Mouse (Mus musculus) lung, postnatal 0 days (tissue): ENCODE measurements at regions not wholly inside any gene's neighbourhood (a gene's known extent, or its start where the extent isn't known, plus 50 kb on each side); places are given as distances from the start of the nearest gene placed in this dataset.

Source experiments
- ATAC-seq: fragments of 200-750 bp; cut with Nextera tagmentation; 2 replicates; pipeline ENCODE4 v1.8.0; 2017; ENCODE audit warnings: moderate library complexity
- DNase-seq: peaks from one replicate; pipeline ENCODE4 v3.0.0-alpha.2; 2016; ENCODE audit warnings: low spot score
- H3K27ac ChIP-seq: fragments of 300-500 bp; sonication (generic); 2 replicates; pipeline ENCODE4 v1.5.1; 2014; ENCODE audit warnings: antibody characterized with exemption, mild to moderate bottlenecking, low read length, mixed read lengths
- H3K27me3 ChIP-seq: fragments of 300-500 bp; sonication (generic); replicated peaks from 2 replicates; pipeline ENCODE4 v1.6.1; 2014; ENCODE audit warnings: low read length, mixed read lengths; ENCODE audit not compliant: insufficient read depth
- H3K36me3 ChIP-seq: fragments of 300-500 bp; sonication (generic); 2 replicates; pipeline ENCODE4 v1.6.1; 2014; ENCODE audit warnings: low read length, mixed read lengths; ENCODE audit not compliant: insufficient read depth
- H3K4me1 ChIP-seq: fragments of 300-500 bp; sonication (generic); 2 replicates; pipeline ENCODE4 v1.6.1; 2014; ENCODE audit warnings: antibody characterized with exemption, low read depth, low read length, mixed read lengths; ENCODE audit not compliant: insufficient read depth
- H3K4me2 ChIP-seq: fragments of 300-500 bp; sonication (generic); replicated peaks from 2 replicates; pipeline ENCODE4 v1.6.1; 2014; ENCODE audit warnings: low read depth, mild to moderate bottlenecking, low read length, moderate library complexity, mixed read lengths
- H3K4me3 ChIP-seq: fragments of 300-500 bp; sonication (generic); 2 replicates; pipeline ENCODE4 v1.5.1; 2014; ENCODE audit warnings: low read depth, low read length
- H3K9ac ChIP-seq: fragments of 300-500 bp; sonication (generic); replicated peaks from 2 replicates; pipeline ENCODE4 v1.6.1; 2014; ENCODE audit warnings: low read depth, mild to moderate bottlenecking
- H3K9me3 ChIP-seq: fragments of 300-500 bp; sonication (generic); 2 replicates; pipeline ENCODE4 v1.6.1; 2016; ENCODE audit warnings: low read length, mixed read lengths
- CTCF ChIP-seq: IDR thresholded peaks from 2 replicates; pipeline ENCODE4 v1.5.1; 2016; ENCODE audit warnings: antibody characterized with exemption, mild to moderate bottlenecking
- EP300 ChIP-seq: IDR thresholded peaks from 2 replicates; pipeline ENCODE4 v1.6.1; 2016; ENCODE audit warnings: antibody characterized with exemption, mild to moderate bottlenecking, control low read depth
- WGBS: fragments of 180-500 bp; shearing (Covaris S2); extraction: QIAGEN DNeasy Blood & Tissue Kit; methylation state at CpG from one replicate; pipeline ENCODE4 v1.1.7; 2014; 5-methylcytosine and 5-hydroxymethylcytosine counted together

DNA sequence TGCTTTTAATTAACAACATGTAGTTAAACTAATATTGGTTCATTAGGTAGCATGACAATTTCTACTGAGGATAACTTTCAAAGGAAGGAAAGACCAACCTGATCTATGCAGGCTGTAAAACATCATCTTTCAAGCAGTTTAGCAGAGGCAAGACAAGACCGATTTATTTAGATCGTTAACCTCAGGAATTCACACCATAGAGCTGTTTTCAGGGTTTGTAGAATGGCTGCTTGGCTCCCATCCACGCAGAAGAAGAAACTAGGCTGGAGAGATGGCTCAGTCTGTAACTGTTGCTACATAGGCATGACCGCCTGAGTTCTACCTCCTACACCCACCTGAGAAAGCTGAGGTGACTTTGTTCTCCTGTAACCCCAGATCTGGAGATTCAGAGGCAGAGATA, 353.6 kb downstream of the Nucb2 start:
- DNase-seq (no peak), ATAC-seq (no peak)
- Histone ChIP-seq H3K27me3 (no peaks in the 10 kb centered on the region), H3K4me1 (no peaks in the 10 kb centered on the region), H3K9ac (no peak overlapping the region), H3K36me3 (no peaks in the 10 kb centered on the region), H3K9me3 (no peaks in the 10 kb centered on the region), H3K4me2 (no peak overlapping the region), H3K4me3 (no peak overlapping the region), H3K27ac (no peak overlapping the region)
- TF ChIP-seq CTCF (no peak), EP300 (no peak)
- 75% methylated on average over 4 of the region's 4 CpGs for WGBS

DNA sequence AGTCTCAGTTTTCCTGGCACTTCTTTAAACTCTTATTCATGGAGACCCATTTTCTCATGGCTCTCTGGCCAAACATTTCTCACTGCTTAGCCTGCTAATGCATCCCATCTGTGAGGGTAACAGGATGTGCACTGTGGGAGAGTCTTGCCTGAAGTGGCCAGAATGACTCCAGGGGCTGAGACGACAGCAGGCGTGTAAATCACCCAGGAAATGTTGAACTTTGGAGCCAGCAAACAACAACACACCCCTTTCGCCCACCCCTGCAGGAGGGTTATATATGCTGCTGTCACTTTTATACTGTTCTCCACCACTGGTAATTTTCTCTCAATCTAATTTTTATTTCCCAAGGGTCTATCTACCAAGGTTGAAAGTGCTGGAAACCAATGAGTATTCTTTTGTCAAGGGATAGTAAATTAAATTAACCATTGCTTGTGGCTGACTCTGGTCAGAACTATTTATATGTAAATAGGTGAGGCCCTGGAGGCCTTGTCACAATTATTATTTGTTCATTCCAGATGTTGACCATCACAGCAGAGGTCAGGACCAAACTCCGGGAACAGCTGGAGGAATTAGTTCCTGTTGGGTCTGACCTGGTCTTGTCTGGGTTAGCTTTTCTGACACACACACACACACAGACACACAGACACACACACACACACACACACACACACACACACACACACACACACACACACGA, 378.2 kb downstream of the Nucb2 start:
- TF ChIP-seq CTCF (no peak), EP300 (no peak)
- DNase-seq, result no peak
- ATAC-seq, result no peak
- H3K27ac ChIP-seq, result no peak overlapping the region
- 65% methylated on average over 5 of the region's 5 CpGs for WGBS
- no peaks in the 10 kb centered on the region for H3K36me3 ChIP-seq
- no peak overlapping the region for H3K9ac ChIP-seq
- H3K4me3 ChIP-seq, result no peak overlapping the region
- H3K4me1 ChIP-seq, result no peaks in the 10 kb centered on the region
- H3K27me3 ChIP-seq, result no peaks in the 10 kb centered on the region
- H3K9me3 ChIP-seq, result no peaks in the 10 kb centered on the region
- H3K4me2 ChIP-seq, result no peak overlapping the region

DNA sequence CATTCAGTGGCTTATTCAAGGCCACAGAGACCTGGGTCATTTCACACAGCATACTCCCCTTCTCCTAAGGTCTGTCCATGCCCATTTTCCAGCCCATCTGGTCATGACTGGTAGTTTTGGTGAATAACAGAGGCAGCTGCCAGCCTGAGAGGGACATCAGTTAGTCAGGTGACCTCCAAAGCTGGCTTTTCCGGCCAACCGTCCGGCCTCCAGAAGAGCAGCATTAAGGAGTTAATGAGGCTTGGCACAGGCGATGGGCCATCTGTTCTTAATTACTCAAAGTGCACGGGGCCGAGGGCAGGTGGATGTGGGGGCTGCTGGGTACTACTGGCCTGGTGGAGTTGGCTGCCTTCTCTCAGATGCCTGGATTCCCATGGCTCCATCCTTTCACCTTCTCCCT, 389.7 kb downstream of the Nucb2 start:
- no peaks in the 10 kb centered on the region for H3K9me3 ChIP-seq
- WGBS, result 75% methylated on average over 6 of the region's 6 CpGs
- no peaks in the 10 kb centered on the region for H3K27me3 ChIP-seq
- H3K4me1 ChIP-seq, result no peaks in the 10 kb centered on the region
- no peak for DNase-seq
- H3K4me3 ChIP-seq, result no peak overlapping the region
- no peak overlapping the region for H3K9ac ChIP-seq
- TF ChIP-seq CTCF (no peak), EP300 (no peak)
- no peak overlapping the region for H3K27ac ChIP-seq
- H3K36me3 ChIP-seq, result no peaks in the 10 kb centered on the region
- ATAC-seq, result no peak
- no peak overlapping the region for H3K4me2 ChIP-seq

DNA sequence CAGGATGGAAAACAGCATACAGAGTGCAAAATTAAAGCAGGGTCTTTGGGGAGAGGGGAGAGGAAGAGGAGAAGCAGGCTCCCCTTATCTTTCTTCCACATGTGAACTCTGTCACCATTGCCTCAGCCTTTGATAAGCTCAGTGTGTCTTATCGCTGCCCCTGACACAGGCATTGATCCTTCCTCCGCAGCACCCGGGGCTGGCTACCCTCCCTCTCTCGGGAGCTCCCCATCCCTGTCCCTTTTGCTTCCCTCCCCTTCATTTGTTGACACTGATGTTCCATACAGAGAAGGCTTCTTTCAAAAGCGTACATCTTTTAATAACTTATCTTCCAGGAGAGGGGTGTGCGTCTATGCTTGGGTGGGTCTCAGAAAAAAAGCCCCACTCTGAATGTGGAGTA, 411.6 kb downstream of the Nucb2 start:
- WGBS, result 24% methylated on average over 6 of the region's 6 CpGs
- no peaks in the 10 kb centered on the region for H3K27me3 ChIP-seq
- H3K4me2 ChIP-seq, result no peak overlapping the region
- no peak overlapping the region for H3K9ac ChIP-seq
- no peaks in the 10 kb centered on the region for H3K4me1 ChIP-seq
- no peak overlapping the region for H3K27ac ChIP-seq
- DNase-seq, result no peak
- no peaks in the 10 kb centered on the region for H3K9me3 ChIP-seq
- no peaks in the 10 kb centered on the region for H3K36me3 ChIP-seq
- no peak for TF ChIP-seq EP300
- TF ChIP-seq CTCF, result no peak
- ATAC-seq, result no peak
- H3K4me3 ChIP-seq, result no peak overlapping the region

DNA sequence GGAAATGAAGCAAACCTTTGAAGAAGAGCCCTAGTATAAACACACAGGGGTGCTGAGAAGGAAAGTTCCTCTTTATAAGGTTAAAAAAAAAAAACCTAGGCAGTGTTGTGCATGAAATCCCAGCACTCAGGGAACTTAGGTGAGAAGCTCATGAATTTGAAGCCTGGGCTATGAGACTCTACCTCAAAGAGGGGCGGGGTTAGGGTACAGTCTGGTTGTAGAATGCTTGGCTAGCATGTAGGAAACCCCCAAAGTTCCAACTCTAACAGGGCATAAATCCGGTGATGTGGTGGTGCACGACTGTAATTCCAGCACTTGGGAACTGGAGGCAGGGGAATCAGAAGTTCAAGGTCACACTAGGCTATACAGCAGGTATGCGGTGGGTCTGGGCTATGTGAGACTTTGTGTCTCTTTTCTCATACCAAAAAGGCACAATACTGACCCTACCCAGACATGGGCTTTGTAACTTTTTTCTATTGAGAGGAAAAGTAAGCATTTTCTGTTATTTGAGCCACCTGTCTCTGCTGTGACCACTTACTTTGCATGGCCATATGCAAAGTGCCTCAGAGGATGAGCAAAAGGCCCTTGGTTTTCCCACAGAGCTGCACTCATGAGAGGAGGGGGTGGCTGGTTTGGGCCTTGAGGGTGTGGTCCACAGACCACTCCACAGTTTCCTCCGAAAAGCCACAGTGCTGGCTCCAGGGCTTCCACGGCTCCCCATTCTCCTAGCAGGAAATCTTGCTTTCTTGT, 413.9 kb downstream of the Nucb2 start:
- no peak overlapping the region for H3K4me3 ChIP-seq
- H3K27me3 ChIP-seq, result no peaks in the 10 kb centered on the region
- ATAC-seq, result no peak
- H3K27ac ChIP-seq, result no peak overlapping the region
- no peak overlapping the region for H3K9ac ChIP-seq
- H3K4me1 ChIP-seq, result no peaks in the 10 kb centered on the region
- 85% methylated on average over 6 of the region's 6 CpGs for WGBS
- H3K9me3 ChIP-seq, result no peaks in the 10 kb centered on the region
- DNase-seq, result no peak
- no peak overlapping the region for H3K4me2 ChIP-seq
- H3K36me3 ChIP-seq, result no peaks in the 10 kb centered on the region
- TF ChIP-seq EP300, result no peak
- no peak for TF ChIP-seq CTCF

DNA sequence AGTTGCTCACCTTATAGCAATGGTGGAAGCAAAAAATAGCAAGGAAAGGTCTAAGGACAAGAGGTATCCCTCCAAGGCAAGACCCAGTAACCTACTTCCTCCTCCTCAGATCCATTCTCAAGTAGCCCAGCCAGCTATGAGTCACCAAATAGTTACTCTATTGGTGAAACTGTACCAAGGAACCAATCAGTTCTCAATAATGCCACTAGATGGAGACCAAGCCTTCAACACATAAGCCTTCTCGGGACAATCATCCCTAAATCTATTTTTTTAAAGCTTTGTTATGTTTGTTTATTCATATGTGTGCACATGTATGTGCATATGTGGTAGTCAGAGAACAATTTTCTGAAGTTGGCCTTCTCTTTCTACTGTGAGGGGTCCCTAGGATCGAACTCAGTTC, 434.3 kb upstream of the Xylt1 start:
- Histone ChIP-seq H3K4me2 (no peak overlapping the region), H3K9ac (no peak overlapping the region), H3K27ac (no peak overlapping the region), H3K4me1 (no peaks in the 10 kb centered on the region), H3K9me3 (no peaks in the 10 kb centered on the region), H3K27me3 (no peaks in the 10 kb centered on the region), H3K36me3 (no peaks in the 10 kb centered on the region), H3K4me3 (no peak overlapping the region)
- TF ChIP-seq CTCF (peak; percentile 22; the same call in 1 of the 2 replicates), EP300 (no peak)
- ATAC-seq (no peak), DNase-seq (no peak)
- 73% methylated on average over 2 of the region's 2 CpGs for WGBS
